Mouse (Mus musculus): ENCODE results near the gene Thumpd3. TPM values are rescaled to one million over a fixed set of nuclear protein-coding genes. Genes with fewer than 3 reads are reported as not detected.

Gene Thumpd3
- polyA plus RNA-seq, 1 experiment from 2014 or later = 41.5 TPM

- ATAC-seq (ENCODE audit: insufficient number of reproducible peaks, low FRiP score) = no peak
- H3K36me3 ChIP-seq = peaks cover 80% of the 10 kb centered on the region
- WGBS = 71% methylated on average over 1 of the region's 1 CpGs
Measured at GRCm38 (mm10) chr6:113060892-113061563, 15.0 kb downstream of the Thumpd3 start.

GRCm38 (mm10) chr6:113062253-113062652 is 16.2 kb downstream of the Thumpd3 start:
- no peak for ATAC-seq (ENCODE audit: insufficient number of reproducible peaks, low FRiP score)
- Histone ChIP-seq H3K27me3 (replicated peaks) (no peaks in the 10 kb centered on the region), H3K4me3 (no peak overlapping the region), H3K36me3 (peaks cover 83% of the 10 kb centered on the region), H3K27ac (ENCODE audit: poor library complexity, severe bottlenecking) (no peak overlapping the region), H3K9ac (no peak overlapping the region), H3K4me1 (replicated peaks) (0 out of 2 replicates have a peak, but pooled peaks cover 5% of the 10 kb centered on the region), H3K4me2 (no peak overlapping the region), H3K9me3 (replicated peaks) (no peaks in the 10 kb centered on the region)
- WGBS = 78% methylated on average over 3 of the region's 3 CpGs

More at GRCm38 (mm10) chr6:113060892-113061563, 15.0 kb downstream of the Thumpd3 start:
- Histone ChIP-seq H3K4me3 (no peak overlapping the region), H3K4me2 (no peak overlapping the region), H3K9ac (no peak overlapping the region), H3K27ac (ENCODE audit: poor library complexity, severe bottlenecking) (no peak overlapping the region), H3K27me3 (replicated peaks) (no peaks in the 10 kb centered on the region), H3K4me1 (replicated peaks) (0 out of 2 replicates have a peak, but pooled peaks cover 5% of the 10 kb centered on the region), H3K9me3 (replicated peaks) (no peaks in the 10 kb centered on the region)

GRCm38 (mm10) chr6:113063363-113063762 is 17.3 kb downstream of the Thumpd3 start:
- H3K9me3 ChIP-seq (replicated peaks) = no peaks in the 10 kb centered on the region
- no peak overlapping the region for H3K9ac ChIP-seq
- peaks cover 87% of the 10 kb centered on the region for H3K36me3 ChIP-seq
- H3K27me3 ChIP-seq (replicated peaks) = no peaks in the 10 kb centered on the region
- H3K27ac ChIP-seq (ENCODE audit: poor library complexity, severe bottlenecking) = no peak overlapping the region
- no peak overlapping the region for H3K4me3 ChIP-seq
- ATAC-seq (ENCODE audit: insufficient number of reproducible peaks, low FRiP score) = no peak
- no peak overlapping the region for H3K4me2 ChIP-seq
- WGBS = 82% methylated on average over 10 of the region's 10 CpGs
- 0 out of 2 replicates have a peak, but pooled peaks cover 5% of the 10 kb centered on the region for H3K4me1 ChIP-seq (replicated peaks)

GRCm38 (mm10) chr6:113065186-113065585 is 19.2 kb downstream of the Thumpd3 start:
- no peak overlapping the region for H3K27ac ChIP-seq (ENCODE audit: poor library complexity, severe bottlenecking)
- ATAC-seq (ENCODE audit: insufficient number of reproducible peaks, low FRiP score) = no peak
- H3K4me2 ChIP-seq = no peak overlapping the region
- peaks cover 80% of the 10 kb centered on the region for H3K36me3 ChIP-seq
- H3K4me3 ChIP-seq = no peak overlapping the region
- WGBS = 87% methylated on average over 3 of the region's 3 CpGs
- no peak overlapping the region for H3K9ac ChIP-seq
- H3K27me3 ChIP-seq (replicated peaks) = no peaks in the 10 kb centered on the region
- 0 out of 2 replicates have a peak, but pooled peaks cover 5% of the 10 kb centered on the region for H3K4me1 ChIP-seq (replicated peaks)
- H3K9me3 ChIP-seq (replicated peaks) = no peaks in the 10 kb centered on the region

GRCm38 (mm10) chr6:113069154-113069553 is 23.1 kb downstream of the Thumpd3 start:
- no peak overlapping the region for H3K9ac ChIP-seq
- peaks cover 48% of the 10 kb centered on the region for H3K36me3 ChIP-seq
- no peak for ATAC-seq (ENCODE audit: insufficient number of reproducible peaks, low FRiP score)
- no peak overlapping the region for H3K27ac ChIP-seq (ENCODE audit: poor library complexity, severe bottlenecking)
- H3K4me3 ChIP-seq = no peak overlapping the region
- peaks cover 5% of the 10 kb centered on the region; the same call in 1 of the 2 replicates for H3K4me1 ChIP-seq (replicated peaks)
- H3K27me3 ChIP-seq (replicated peaks) = no peaks in the 10 kb centered on the region
- 88% methylated on average over 1 of the region's 1 CpGs for WGBS
- H3K4me2 ChIP-seq = no peak overlapping the region
- no peaks in the 10 kb centered on the region for H3K9me3 ChIP-seq (replicated peaks)

- no peak for ATAC-seq (ENCODE audit: insufficient number of reproducible peaks, low FRiP score)
- H3K27me3 ChIP-seq (replicated peaks) = no peaks in the 10 kb centered on the region
- peaks cover 4% of the 10 kb centered on the region; the same call in 1 of the 2 replicates for H3K36me3 ChIP-seq
- H3K4me1 ChIP-seq (replicated peaks) = peaks cover 14% of the 10 kb centered on the region; the same call in 1 of the 2 replicates
- 15% methylated on average over 3 of the region's 3 CpGs for WGBS
- H3K4me2 ChIP-seq = peak overlapping the region; percentile 92
- no peaks in the 10 kb centered on the region for H3K9me3 ChIP-seq (replicated peaks)
- H3K4me3 ChIP-seq = peak overlapping the region; percentile 76
- peak overlapping the region; percentile 100 for H3K27ac ChIP-seq (ENCODE audit: poor library complexity, severe bottlenecking)
- H3K9ac ChIP-seq = peak overlapping the region; percentile 95
Measured at GRCm38 (mm10) chr6:113075261-113075660, 29.2 kb downstream of the Thumpd3 start.

- Histone ChIP-seq H3K4me3 (peak overlapping the region; percentile 76), H3K4me2 (peak overlapping the region; percentile 92), H3K27ac (ENCODE audit: poor library complexity, severe bottlenecking) (peak overlapping the region; percentile 100), H3K36me3 (peaks cover 3% of the 10 kb centered on the region; the same call in 1 of the 2 replicates), H3K27me3 (replicated peaks) (no peaks in the 10 kb centered on the region), H3K4me1 (replicated peaks) (peaks cover 17% of the 10 kb centered on the region), H3K9me3 (replicated peaks) (no peaks in the 10 kb centered on the region), H3K9ac (peak overlapping the region; percentile 95)
- peak; percentile 89 for ATAC-seq (ENCODE audit: insufficient number of reproducible peaks, low FRiP score)
- WGBS = under 1% methylated on average over 54 of the region's 55 CpGs
Measured at GRCm38 (mm10) chr6:113076012-113076685, 30.1 kb downstream of the Thumpd3 start.

GRCm38 (mm10) chr6:113076686-113077516 is 30.9 kb downstream of the Thumpd3 start, which contains the start of gene Setd5:
Setd5 (plus strand) TSS chr6:113077365.
- peaks cover 17% of the 10 kb centered on the region for H3K4me1 ChIP-seq (replicated peaks)
- no peaks in the 10 kb centered on the region for H3K9me3 ChIP-seq (replicated peaks)
- peak within 1 kb of the TSS; percentile 95 for H3K9ac ChIP-seq
- H3K36me3 ChIP-seq = no peaks in the 10 kb centered on the region; the same call in 1 of the 2 replicates
- peak within 1 kb of the TSS; percentile 100 for H3K27ac ChIP-seq (ENCODE audit: poor library complexity, severe bottlenecking)
- peak within 1 kb of the TSS; percentile 76 for H3K4me3 ChIP-seq
- peak within 1 kb of the TSS; percentile 92 for H3K4me2 ChIP-seq
- H3K27me3 ChIP-seq (replicated peaks) = no peaks in the 10 kb centered on the region
- WGBS = under 1% methylated on average over 66 of the region's 91 CpGs
- peak; percentile 92 for ATAC-seq (ENCODE audit: insufficient number of reproducible peaks, low FRiP score)

GRCm38 (mm10) chr6:113077569-113078030 is 31.6 kb downstream of the Thumpd3 start:
- 0% methylated on average over 28 of the region's 28 CpGs for WGBS
- Histone ChIP-seq H3K9ac (peak overlapping the region; percentile 95), H3K9me3 (replicated peaks) (no peaks in the 10 kb centered on the region), H3K4me2 (peak overlapping the region; percentile 92), H3K4me3 (peak overlapping the region; percentile 76), H3K4me1 (replicated peaks) (peaks cover 24% of the 10 kb centered on the region), H3K27me3 (replicated peaks) (no peaks in the 10 kb centered on the region), H3K27ac (ENCODE audit: poor library complexity, severe bottlenecking) (peak overlapping the region; percentile 100), H3K36me3 (no peaks in the 10 kb centered on the region; the same call in 1 of the 2 replicates)
- ATAC-seq (ENCODE audit: insufficient number of reproducible peaks, low FRiP score) = no peak

GRCm38 (mm10) chr6:113078031-113078721 is 32.2 kb downstream of the Thumpd3 start:
- H3K4me2 ChIP-seq = peak overlapping the region; percentile 92
- no peaks in the 10 kb centered on the region for H3K9me3 ChIP-seq (replicated peaks)
- H3K27me3 ChIP-seq (replicated peaks) = no peaks in the 10 kb centered on the region
- no peaks in the 10 kb centered on the region; the same call in 1 of the 2 replicates for H3K36me3 ChIP-seq
- WGBS = 0% methylated on average over 18 of the region's 18 CpGs
- peak overlapping the region; percentile 100 for H3K27ac ChIP-seq (ENCODE audit: poor library complexity, severe bottlenecking)
- peaks cover 25% of the 10 kb centered on the region for H3K4me1 ChIP-seq (replicated peaks)
- H3K4me3 ChIP-seq = peak overlapping the region; percentile 76
- H3K9ac ChIP-seq = peak overlapping the region; percentile 95
- no peak for ATAC-seq (ENCODE audit: insufficient number of reproducible peaks, low FRiP score)

Data from heart, embryonic 12.5 days (tissue).